Mouse (Mus musculus) midbrain, postnatal 0 days (tissue): ENCODE results near the gene Msx2. TPM values are rescaled to one million over a fixed set of nuclear protein-coding genes. Genes with fewer than 3 reads are reported as not detected.
A peak's percentile ranks its signal among the peaks of the same experiment; 100 is the strongest.

Experiments
- ATAC-seq: fragments of 200-750 bp; cut with Nextera tagmentation; 2 replicates; pipeline ENCODE4 v1.8.0; 2017; ENCODE audit warnings: moderate number of reproducible peaks, mild to moderate bottlenecking, moderate TSS enrichment, moderate library complexity; ENCODE audit not compliant: low FRiP score
- DNase-seq: peaks from one replicate; pipeline ENCODE4 v3.0.0-alpha.2; 2015; ENCODE audit warnings: low spot score
- H3K27ac ChIP-seq: fragments of 300-500 bp; sonication (generic); 2 replicates; pipeline ENCODE4 v1.5.1; 2014; ENCODE audit warnings: low read depth, mild to moderate bottlenecking, low read length, mixed read lengths
- H3K27me3 ChIP-seq: fragments of 300-500 bp; sonication (generic); 2 replicates; pipeline ENCODE4 v1.6.1; 2014; ENCODE audit warnings: low read length, control low read depth, mixed read lengths; ENCODE audit not compliant: insufficient read depth
- H3K36me3 ChIP-seq: fragments of 300-500 bp; sonication (generic); 2 replicates; pipeline ENCODE4 v1.6.1; 2014; ENCODE audit warnings: low read length, control low read depth, mixed read lengths; ENCODE audit not compliant: insufficient read depth
- H3K4me1 ChIP-seq: fragments of 300-500 bp; sonication (generic); 2 replicates; pipeline ENCODE4 v1.6.1; 2014; ENCODE audit warnings: mild to moderate bottlenecking, control low read depth, antibody characterized with exemption, low read length, mixed read lengths; ENCODE audit not compliant: insufficient read depth
- H3K4me2 ChIP-seq: fragments of 300-500 bp; sonication (generic); 2 replicates; pipeline ENCODE4 v1.6.1; 2014; ENCODE audit warnings: low read depth, mild to moderate bottlenecking, low read length, mixed read lengths; ENCODE audit not compliant: poor library complexity, severe bottlenecking
- H3K4me3 ChIP-seq: fragments of 300-500 bp; sonication (generic); 2 replicates; pipeline ENCODE4 v1.5.1; 2014; ENCODE audit warnings: low read depth, mild to moderate bottlenecking, low read length, moderate library complexity
- H3K9ac ChIP-seq: fragments of 300-500 bp; sonication (generic); replicated peaks from 2 replicates; pipeline ENCODE4 v1.6.1; 2014; ENCODE audit warnings: mild to moderate bottlenecking, low read length, moderate library complexity, mixed read lengths; ENCODE audit not compliant: poor library complexity, severe bottlenecking
- H3K9me3 ChIP-seq: fragments of 300-500 bp; sonication (generic); 2 replicates; pipeline ENCODE4 v1.6.1; 2016; ENCODE audit warnings: low read length, control low read depth
- CTCF ChIP-seq: IDR thresholded peaks from 2 replicates; pipeline ENCODE4 v1.5.1; 2016; ENCODE audit warnings: antibody characterized with exemption, mild to moderate bottlenecking
- WGBS: fragments of 180-500 bp; shearing (Covaris S2); extraction: QIAGEN DNeasy Blood & Tissue Kit; methylation state at CpG from one replicate; pipeline ENCODE4 v1.1.7; 2014; 5-methylcytosine and 5-hydroxymethylcytosine counted together
- polyA plus RNA-seq: library from polyadenylated mRNA; unstranded; fragments of >200 nt; fragmentation: Nextera tagmentation; extraction: Ambion mirVana; gene quantifications from 2 replicates; pipeline ENCODE4 v1.2.1, GENCODE M21; 2015
- total RNA-seq: library from RNA; depleted of rRNA; stranded (reverse); fragments of >200 nt; gene quantifications from 2 replicates; pipeline ENCODE4 v1.2.3, GENCODE M21; 2014

The Msx2 gene
- total and polyA plus RNA-seq, 2 experiments from 2014 or later, result 0.23 to 2.2 TPM

DNA sequence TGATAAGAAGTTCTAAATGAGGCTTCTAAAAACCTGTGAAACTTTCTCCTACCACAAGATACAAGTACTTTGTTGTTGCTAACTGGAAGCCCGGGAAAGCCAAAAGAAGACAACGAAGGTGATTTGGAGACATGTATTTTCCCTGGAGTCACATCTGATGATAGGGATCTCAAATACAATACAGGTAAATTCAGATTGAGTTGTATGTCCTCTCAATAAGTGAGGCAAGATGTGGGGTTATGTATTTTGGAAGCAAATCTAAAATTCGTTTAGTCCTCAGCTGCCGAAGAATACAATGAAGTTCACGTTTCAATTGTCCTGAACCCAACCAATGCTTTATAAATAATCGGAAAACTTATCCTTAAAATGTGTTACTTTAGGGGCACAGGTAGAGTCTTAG lies 1.6 kb upstream of the Msx2 start:
- no peaks in the 10 kb centered on the region for H3K36me3 ChIP-seq
- no peak for ATAC-seq
- H3K4me3 ChIP-seq, result no peak overlapping the region
- no peak overlapping the region for H3K27ac ChIP-seq
- 10% methylated on average over 6 of the region's 6 CpGs for WGBS
- no peak overlapping the region for H3K4me2 ChIP-seq
- no peaks in the 10 kb centered on the region; the same call in 1 of the 2 replicates for H3K4me1 ChIP-seq
- H3K9ac ChIP-seq, result no peak overlapping the region
- no peak for TF ChIP-seq CTCF
- no peaks in the 10 kb centered on the region for H3K9me3 ChIP-seq
- no peak for DNase-seq
- peaks cover 74% of the 10 kb centered on the region for H3K27me3 ChIP-seq

DNA sequence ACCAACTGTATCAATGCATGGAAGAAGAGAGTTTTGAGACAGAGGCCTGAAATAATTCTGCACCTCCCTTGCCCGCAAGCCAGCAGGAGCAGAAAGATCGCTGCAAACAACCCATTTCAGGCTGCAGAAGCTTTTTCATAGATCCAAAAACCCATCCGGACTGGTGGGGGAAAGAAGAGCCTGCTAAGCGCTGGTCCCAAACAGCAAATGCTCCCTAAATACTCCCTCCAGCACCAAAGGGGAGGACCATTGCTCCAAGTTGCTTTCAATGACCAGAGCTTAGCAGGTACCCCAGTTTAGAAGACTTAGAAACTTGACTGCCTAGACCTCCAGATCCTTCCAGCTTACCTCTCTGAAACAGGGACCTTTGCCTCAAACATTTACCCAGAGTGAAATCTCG lies 1.1 kb upstream of the Msx2 start:
- Histone ChIP-seq H3K27me3 (peaks cover 79% of the 10 kb centered on the region), H3K4me3 (no peak overlapping the region), H3K9ac (no peak overlapping the region), H3K4me1 (no peaks in the 10 kb centered on the region; the same call in 1 of the 2 replicates), H3K27ac (no peak overlapping the region), H3K36me3 (no peaks in the 10 kb centered on the region), H3K4me2 (no peak overlapping the region), H3K9me3 (no peaks in the 10 kb centered on the region)
- TF ChIP-seq CTCF, result no peak
- ATAC-seq (no peak), DNase-seq (no peak)
- 7% methylated on average over 5 of the region's 5 CpGs for WGBS

GRCm38 (mm10) chr13:53473291-53473690 lies 417 bp upstream of the Msx2 start:
- H3K9ac ChIP-seq, result no peak overlapping the region
- no peaks in the 10 kb centered on the region for H3K36me3 ChIP-seq
- H3K27me3 ChIP-seq, result peaks cover 85% of the 10 kb centered on the region
- no peak for ATAC-seq
- H3K4me3 ChIP-seq, result no peak overlapping the region
- no peak overlapping the region for H3K4me2 ChIP-seq
- H3K27ac ChIP-seq, result no peak overlapping the region
- TF ChIP-seq CTCF, result no peak
- no peaks in the 10 kb centered on the region for H3K9me3 ChIP-seq
- no peak for DNase-seq
- WGBS, result 13% methylated on average over 4 of the region's 4 CpGs
- no peaks in the 10 kb centered on the region; the same call in 1 of the 2 replicates for H3K4me1 ChIP-seq

GRCm38 (mm10) chr13:53471926-53472613 lies 804 bp downstream of the Msx2 start:
- ATAC-seq (no peak; the same call in 1 of the 2 replicates), DNase-seq (no peak)
- no peaks in the 10 kb centered on the region; the same call in 1 of the 2 replicates for H3K4me1 ChIP-seq
- H3K9ac ChIP-seq, result no peak overlapping the region
- TF ChIP-seq CTCF, result no peak
- peak overlapping the region; percentile 34 for H3K4me3 ChIP-seq
- WGBS, result under 1% methylated on average over 50 of the region's 50 CpGs
- no peak overlapping the region for H3K27ac ChIP-seq
- H3K9me3 ChIP-seq, result no peaks in the 10 kb centered on the region
- no peaks in the 10 kb centered on the region for H3K36me3 ChIP-seq
- H3K4me2 ChIP-seq, result peak overlapping the region; percentile 50
- peaks cover 82% of the 10 kb centered on the region for H3K27me3 ChIP-seq

DNA sequence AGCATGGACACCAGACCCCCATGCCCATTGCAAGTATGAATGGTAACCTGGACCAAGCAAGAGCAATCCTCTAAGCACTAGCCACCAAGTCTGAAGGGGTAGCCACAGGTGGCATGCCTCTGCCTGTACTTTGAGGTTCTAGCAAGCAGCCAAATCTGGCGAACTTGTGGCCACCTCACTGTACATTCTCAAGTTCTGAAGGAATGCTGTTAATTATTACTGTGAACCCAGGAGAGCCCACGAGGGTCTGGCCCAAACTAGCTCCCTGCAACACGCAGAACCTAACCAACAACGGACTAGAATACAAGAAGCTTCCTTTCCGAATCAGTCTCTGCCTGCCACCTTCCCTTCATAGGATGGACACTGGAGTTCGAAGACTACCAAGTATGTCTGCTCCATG lies 1.5 kb downstream of the Msx2 start:
- no peak overlapping the region for H3K4me2 ChIP-seq
- no peak for DNase-seq
- no peak overlapping the region for H3K9ac ChIP-seq
- no peak for TF ChIP-seq CTCF
- H3K4me1 ChIP-seq, result no peaks in the 10 kb centered on the region; the same call in 1 of the 2 replicates
- H3K27ac ChIP-seq, result no peak overlapping the region
- WGBS, result 11% methylated on average over 6 of the region's 6 CpGs
- H3K27me3 ChIP-seq, result peaks cover 76% of the 10 kb centered on the region
- no peaks in the 10 kb centered on the region for H3K36me3 ChIP-seq
- no peak for ATAC-seq
- H3K9me3 ChIP-seq, result no peaks in the 10 kb centered on the region
- H3K4me3 ChIP-seq, result no peak overlapping the region; the same call in 1 of the 2 replicates

DNA sequence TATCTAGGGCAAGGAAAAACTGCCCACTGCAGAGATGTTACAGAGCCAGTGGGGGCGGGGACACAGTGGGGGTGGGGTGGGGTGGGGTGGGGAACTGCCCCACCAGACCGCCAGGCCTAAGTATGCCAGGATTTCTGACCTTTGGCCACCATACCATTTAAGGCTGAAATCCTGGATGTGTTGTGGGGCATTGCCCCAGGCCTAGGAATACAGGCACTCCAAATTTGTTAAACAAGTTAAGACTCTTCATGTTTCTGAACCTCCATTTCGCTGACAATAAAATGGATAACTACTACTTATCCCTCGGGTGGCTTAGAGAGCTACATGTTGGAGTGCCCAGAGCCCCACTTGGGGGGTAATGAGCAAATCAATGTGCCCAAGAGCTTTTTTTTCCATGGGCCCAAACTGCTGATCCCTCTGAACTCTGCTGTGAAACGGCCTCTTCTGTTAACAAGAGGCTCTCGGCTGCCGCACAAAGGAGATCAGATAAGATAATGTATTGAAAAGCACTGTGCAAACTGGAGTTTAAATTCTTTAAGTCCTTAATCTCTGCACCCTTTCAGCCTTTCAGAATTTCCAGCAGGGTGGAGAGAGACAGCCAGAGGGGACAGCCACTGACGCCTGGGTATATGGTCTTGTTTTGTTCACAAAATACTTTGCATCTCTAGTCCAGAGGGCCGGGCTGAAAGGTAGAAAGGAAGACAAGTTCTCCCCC lies 2.3 kb downstream of the Msx2 start:
- Histone ChIP-seq H3K27me3 (peaks cover 77% of the 10 kb centered on the region), H3K27ac (no peak overlapping the region), H3K9ac (no peak overlapping the region), H3K4me1 (no peaks in the 10 kb centered on the region; the same call in 1 of the 2 replicates), H3K4me3 (no peak overlapping the region), H3K4me2 (no peak overlapping the region), H3K9me3 (no peaks in the 10 kb centered on the region), H3K36me3 (no peaks in the 10 kb centered on the region)
- no peak for DNase-seq
- ATAC-seq, result no peak
- WGBS, result 13% methylated on average over 9 of the region's 9 CpGs
- no peak for TF ChIP-seq CTCF
